Mouse (Mus musculus): ENCODE results near the gene Cd5l.

DNA sequence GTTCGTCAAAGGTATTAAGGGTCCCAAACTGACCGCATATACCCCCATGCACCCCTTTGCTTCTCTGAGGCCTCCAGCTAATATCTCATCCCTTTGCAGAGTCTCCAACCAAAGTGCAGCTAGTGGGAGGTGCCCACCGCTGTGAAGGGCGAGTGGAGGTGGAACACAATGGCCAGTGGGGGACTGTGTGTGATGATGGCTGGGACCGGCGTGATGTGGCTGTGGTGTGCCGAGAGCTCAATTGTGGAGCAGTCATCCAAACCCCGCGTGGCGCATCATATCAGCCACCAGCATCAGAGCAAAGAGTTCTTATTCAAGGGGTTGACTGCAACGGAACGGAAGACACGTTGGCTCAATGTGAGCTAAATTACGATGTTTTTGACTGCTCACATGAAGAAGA is 8.0 kb downstream of the Cd5l start:
- TF ChIP-seq EP300 (IDR thresholded peaks at IDR 0.05; ENCODE audit: insufficient read depth, low read depth, low read length) (no peak), CTCF (IDR thresholded peaks at IDR 0.05; ENCODE audit: low read depth, low read length) (no peak), POLR2A (IDR thresholded peaks at IDR 0.05; ENCODE audit: insufficient read depth, low read length) (no peak)
